Mouse (Mus musculus) right cerebral cortex, postnatal 10 days (tissue): ENCODE results near the gene Tas2r135.

Experiments
- DNase-seq, 2 experiments: peaks; one replicate each; pipeline ENCODE4 v3.0.0; 2021; ENCODE audit warnings: low spot score in 2 of 2

The Tas2r135 gene

GRCm38 (mm10) chr6:42434446-42434845, 29.2 kb downstream of the Tas2r135 start, which contains the start of gene Tas2r126:
Tas2r126 (plus strand) TSS chr6:42434535.
- DNase-seq: no peak

DNA sequence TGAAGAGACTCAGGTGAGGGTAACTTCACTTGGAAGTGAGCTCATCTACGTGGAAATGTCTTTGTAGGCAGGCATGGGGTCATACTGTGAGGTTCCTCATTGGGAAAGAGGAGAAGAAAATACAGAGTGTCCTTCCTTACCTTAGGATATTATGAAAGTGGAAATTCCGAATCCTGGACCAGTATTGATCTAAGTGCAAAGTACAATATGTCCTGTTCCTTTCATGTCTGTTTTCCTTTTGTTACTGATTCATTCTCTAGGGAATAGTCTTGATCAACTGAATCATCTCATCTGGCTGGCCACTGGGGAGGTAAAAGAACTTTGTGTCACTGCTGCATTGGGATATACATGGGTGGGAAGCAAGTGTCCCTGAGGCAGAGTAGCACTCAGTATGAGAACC, 30.3 kb downstream of the Tas2r135 start:
- DNase-seq: no peak

DNA sequence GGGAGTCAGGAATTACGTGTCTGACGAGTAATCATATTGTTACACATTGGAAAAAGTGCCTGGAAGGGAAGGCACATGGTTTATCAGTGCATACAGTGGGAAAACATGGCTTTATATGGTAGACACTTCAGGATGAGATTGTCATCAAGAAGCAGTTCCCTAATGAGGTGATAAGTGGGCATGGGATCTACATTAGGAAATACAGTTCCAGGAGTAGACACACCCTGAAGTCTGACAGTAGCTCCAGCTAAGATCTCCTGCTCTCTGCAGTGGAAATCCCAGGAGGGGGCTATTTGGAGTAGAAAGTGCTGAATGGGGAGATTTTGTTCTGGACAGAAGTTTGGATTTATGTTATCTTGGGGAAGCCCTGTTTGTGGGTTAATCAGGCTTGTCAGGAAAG, 36.2 kb downstream of the Tas2r135 start:
- DNase-seq: no peak

DNA sequence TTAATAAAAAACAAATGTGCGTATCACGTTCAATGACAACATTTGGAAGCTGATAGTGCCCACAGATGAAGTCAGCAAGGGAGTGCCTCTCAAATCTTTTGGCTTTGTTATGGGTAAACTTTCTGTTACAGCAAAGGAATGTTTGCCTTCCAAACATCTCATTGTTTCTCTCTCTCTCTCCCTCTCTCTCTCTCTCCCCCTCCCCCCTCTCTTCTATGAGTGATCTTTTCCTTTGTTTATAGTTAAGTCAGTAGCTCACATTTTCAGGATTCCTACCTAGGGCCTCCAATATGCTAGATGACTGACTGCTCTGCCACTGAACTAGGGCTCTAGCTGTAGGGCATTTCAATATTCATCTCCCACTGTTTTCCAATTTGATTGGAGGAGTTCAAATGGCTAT, 39.3 kb downstream of the Tas2r135 start:
- DNase-seq: no peak

GRCm38 (mm10) chr6:42447381-42447780, 42.1 kb downstream of the Tas2r135 start:
- no peak for DNase-seq
